Mouse (Mus musculus) cortical plate, adult 2 months (tissue): ENCODE measurements around the gene Kcnb1. TPM values are rescaled to one million over a fixed set of nuclear protein-coding genes. Genes with fewer than 3 reads are reported as not detected.

ENCODE experiments used
- H3K27ac ChIP-seq: fragments of 200-500 bp; 2 replicates; pipeline ENCODE4 v1.5.1; 2012; ENCODE audit warnings: low read length, control low read depth, inconsistent platforms; ENCODE audit not compliant: insufficient read depth
- H3K4me1 ChIP-seq: fragments of 200-500 bp; 2 replicates; pipeline ENCODE4 v1.6.1; 2011; ENCODE audit warnings: low read length; ENCODE audit not compliant: control insufficient read depth, insufficient read depth
- H3K4me3 ChIP-seq: fragments of 200-500 bp; 2 replicates; pipeline ENCODE4 v1.5.1; 2011; ENCODE audit warnings: mild to moderate bottlenecking, low read length, control low read depth; ENCODE audit not compliant: insufficient read depth
- CTCF ChIP-seq: fragments of 200-500 bp; IDR thresholded peaks from 2 replicates; pipeline ENCODE4 v1.5.1; 2011; ENCODE audit warnings: mild to moderate bottlenecking, control low read depth, low read length; ENCODE audit not compliant: insufficient read depth; ENCODE audit errors: extremely low read depth
- POLR2A ChIP-seq: fragments of 200-500 bp; IDR thresholded peaks from 2 replicates; pipeline ENCODE4 v1.6.1; 2011; ENCODE audit warnings: mild to moderate bottlenecking, low read length, control low read depth; ENCODE audit not compliant: insufficient read depth; ENCODE audit errors: extremely low read depth
- polyA plus RNA-seq: library from polyadenylated mRNA; depleted of rRNA; stranded (reverse); fragments of >200 nt; gene quantifications from 2 replicates; pipeline ENCODE4 v1.2.3, GENCODE M21; 2012; rRNA removed

The Kcnb1 gene
- polyA plus RNA-seq, 1 experiment = 68.7 TPM

DNA sequence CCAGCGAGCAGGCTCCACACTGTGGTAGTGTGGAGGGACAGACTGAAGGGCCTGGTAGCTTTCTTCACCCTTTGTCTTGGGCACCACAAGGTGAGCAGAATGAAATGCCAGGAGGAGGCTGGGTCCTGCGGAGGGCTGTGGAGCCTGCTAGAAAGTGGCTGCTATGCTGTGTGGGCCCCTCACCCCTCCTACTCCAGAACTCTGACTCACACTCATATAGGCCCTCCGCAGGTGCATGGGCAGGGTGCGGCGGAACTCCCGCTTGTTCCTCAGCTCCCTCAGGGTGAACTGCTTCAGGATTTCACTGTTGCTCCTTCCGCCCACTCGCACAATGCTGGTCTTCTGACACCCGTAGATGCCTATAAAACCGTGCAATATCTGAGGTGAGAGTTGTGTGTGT, 141.7 kb downstream of the Kcnb1 start:
- no peak overlapping the region for H3K4me3 ChIP-seq
- TF ChIP-seq POLR2A (no peak), CTCF (no peak)
- H3K4me1 ChIP-seq = no peaks in the 10 kb centered on the region; the same call in 1 of the 2 replicates
- no peak overlapping the region for H3K27ac ChIP-seq

Other genes starting within 250 kb of the Kcnb1 start
- gene Stau1, start 193.9 kb downstream of the Kcnb1 start, polyA plus RNA-seq = 52.1 and 54.4 TPM in 2 replicates
- gene Ddx27, start 175.0 kb downstream of the Kcnb1 start, polyA plus RNA-seq = 34.9 and 35.6 TPM in 2 replicates
- 35.1 and 37.1 TPM in 2 replicates for gene Znfx1, start 127.1 kb downstream of the Kcnb1 start, polyA plus RNA-seq
- 2.0 and 2.1 TPM in 2 replicates for gene Ptgis, start 50.4 kb upstream of the Kcnb1 start, polyA plus RNA-seq
- 35.3 and 39.2 TPM in 2 replicates for gene B4galt5, start 159.0 kb upstream of the Kcnb1 start, polyA plus RNA-seq
- gene Slc9a8, start 231.6 kb upstream of the Kcnb1 start, polyA plus RNA-seq = 37.9 and 42.1 TPM in 2 replicates